Mouse (Mus musculus) testis, postnatal 14 days (tissue): ENCODE measurements around the gene Plekha3.

Experiments used
- DNase-seq: peaks from one replicate; pipeline ENCODE4 v3.0.0; 2021; ENCODE audit warnings: low spot score

The Plekha3 gene

GRCm38 (mm10) chr2:76674725-76675427 is at the start of gene Plekha3:
TSS of gene Plekha3 (plus strand) at chr2:76675281.
- DNase-seq = peak; percentile 85

- DNase-seq = no peak
These were observed 44.8 kb upstream of the Plekha3 start for GRCm38 (mm10) chr2:76630293-76630692.

- no peak for DNase-seq
These were observed 43.5 kb upstream of the Plekha3 start for GRCm38 (mm10) chr2:76631600-76631999.

- no peak for DNase-seq
These were observed 35.4 kb upstream of the Plekha3 start for GRCm38 (mm10) chr2:76639637-76640036.

GRCm38 (mm10) chr2:76643801-76644200 is 31.3 kb upstream of the Plekha3 start:
- DNase-seq = peak; percentile 21

GRCm38 (mm10) chr2:76647441-76647869 is 27.6 kb upstream of the Plekha3 start:
- DNase-seq = peak; percentile 73

- DNase-seq = peak; percentile 95
These were observed 27.1 kb upstream of the Plekha3 start, which contains the start of the genes Prkra and Pjvk for GRCm38 (mm10) chr2:76647883-76648570. TSS of gene Prkra (minus strand) at chr2:76648015. TSS of gene Pjvk (plus strand) at chr2:76648476.

- no peak for DNase-seq
These were observed 26.4 kb upstream of the Plekha3 start for GRCm38 (mm10) chr2:76648666-76649141.

GRCm38 (mm10) chr2:76653070-76653469 is 22.0 kb upstream of the Plekha3 start:
- no peak for DNase-seq

- DNase-seq = no peak
These were observed 20.4 kb upstream of the Plekha3 start for GRCm38 (mm10) chr2:76654646-76655045.

- DNase-seq = no peak
These were observed 19.6 kb upstream of the Plekha3 start for GRCm38 (mm10) chr2:76655444-76655843.

- DNase-seq = no peak
These were observed 19.1 kb upstream of the Plekha3 start for GRCm38 (mm10) chr2:76655982-76656381.

- DNase-seq = no peak
These were observed 16.5 kb upstream of the Plekha3 start for GRCm38 (mm10) chr2:76658551-76658950.

GRCm38 (mm10) chr2:76659419-76659818 is 15.7 kb upstream of the Plekha3 start:
- DNase-seq = no peak

- no peak for DNase-seq
These were observed 9.6 kb upstream of the Plekha3 start for GRCm38 (mm10) chr2:76665531-76665930.

GRCm38 (mm10) chr2:76667200-76667599 is 7.9 kb upstream of the Plekha3 start:
- DNase-seq = no peak

GRCm38 (mm10) chr2:76671641-76672040 is 3.4 kb upstream of the Plekha3 start:
- DNase-seq = no peak

GRCm38 (mm10) chr2:76672134-76672745 is 2.8 kb upstream of the Plekha3 start:
- no peak for DNase-seq

- DNase-seq = peak; percentile 88
These were observed 2.1 kb upstream of the Plekha3 start, which contains the start of gene Fkbp7 for GRCm38 (mm10) chr2:76672966-76673392. TSS of gene Fkbp7 (minus strand) at chr2:76673116.

GRCm38 (mm10) chr2:76673472-76674081 is 1.5 kb upstream of the Plekha3 start:
- DNase-seq = peak; percentile 68

- DNase-seq = peak; percentile 51
These were observed 370 bp downstream of the Plekha3 start for GRCm38 (mm10) chr2:76675451-76675850.

- no peak for DNase-seq
These were observed 868 bp downstream of the Plekha3 start for GRCm38 (mm10) chr2:76675949-76676348.
